Mouse (Mus musculus) kidney, postnatal 0 days (tissue): ENCODE results near the gene Onecut3. TPM values are rescaled to one million over a fixed set of nuclear protein-coding genes. Genes with fewer than 3 reads are reported as not detected.

Source experiments
- ATAC-seq: fragments of 200-750 bp; cut with Nextera tagmentation; replicated peaks from 2 replicates; pipeline ENCODE4 v1.8.0; 2017; ENCODE audit warnings: low read depth, moderate number of reproducible peaks, moderate TSS enrichment, moderate library complexity; ENCODE audit not compliant: low FRiP score
- DNase-seq: peaks from one replicate; pipeline ENCODE4 v3.0.0-alpha.2; 2016; ENCODE audit warnings: low spot score
- H3K27ac ChIP-seq: fragments of 300-500 bp; sonication (generic); 2 replicates; pipeline ENCODE4 v1.5.1; 2014; ENCODE audit warnings: mild to moderate bottlenecking
- H3K27me3 ChIP-seq: fragments of 300-500 bp; sonication (generic); 2 replicates; pipeline ENCODE4 v1.6.1; 2014; ENCODE audit warnings: low read length, mixed read lengths; ENCODE audit not compliant: insufficient read depth
- H3K36me3 ChIP-seq: fragments of 300-500 bp; sonication (generic); 2 replicates; pipeline ENCODE4 v1.6.1; 2014; ENCODE audit warnings: low read length, mixed read lengths; ENCODE audit not compliant: insufficient read depth
- H3K4me1 ChIP-seq: fragments of 300-500 bp; sonication (generic); replicated peaks from 2 replicates; pipeline ENCODE4 v1.6.1; 2014; ENCODE audit warnings: antibody characterized with exemption, low read length, mixed read lengths; ENCODE audit not compliant: insufficient read depth
- H3K4me2 ChIP-seq: fragments of 300-500 bp; sonication (generic); 2 replicates; pipeline ENCODE4 v1.6.1; 2014; ENCODE audit warnings: mild to moderate bottlenecking, low read length, moderate library complexity, mixed read lengths
- H3K4me3 ChIP-seq: fragments of 300-500 bp; sonication (generic); replicated peaks from 2 replicates; pipeline ENCODE4 v1.5.1; 2014; ENCODE audit warnings: low read depth, low read length
- H3K9ac ChIP-seq: fragments of 300-500 bp; sonication (generic); 2 replicates; pipeline ENCODE4 v1.6.1; 2014; ENCODE audit warnings: low read depth, low read length
- H3K9me3 ChIP-seq: fragments of 300-500 bp; sonication (generic); replicated peaks from 2 replicates; pipeline ENCODE4 v1.6.1; 2016; ENCODE audit warnings: low read length, inconsistent platforms, mixed read lengths
- CTCF ChIP-seq: IDR thresholded peaks from 2 replicates; pipeline ENCODE4 v1.5.1; 2016; ENCODE audit warnings: antibody characterized with exemption, low read depth, mild to moderate bottlenecking, moderate library complexity
- WGBS: fragments of 180-500 bp; shearing (Covaris S2); extraction: QIAGEN DNeasy Blood & Tissue Kit; methylation state at CpG from one replicate; pipeline ENCODE4 v1.1.7; 2014; 5-methylcytosine and 5-hydroxymethylcytosine counted together
- polyA plus RNA-seq: library from polyadenylated mRNA; unstranded; fragments of >200 nt; fragmentation: Nextera tagmentation; extraction: Ambion mirVana; gene quantifications from 2 replicates; pipeline ENCODE4 v1.2.1, GENCODE M21; 2015

Gene Onecut3
- polyA plus RNA-seq, 1 experiment from 2014 or later: not detected

DNA sequence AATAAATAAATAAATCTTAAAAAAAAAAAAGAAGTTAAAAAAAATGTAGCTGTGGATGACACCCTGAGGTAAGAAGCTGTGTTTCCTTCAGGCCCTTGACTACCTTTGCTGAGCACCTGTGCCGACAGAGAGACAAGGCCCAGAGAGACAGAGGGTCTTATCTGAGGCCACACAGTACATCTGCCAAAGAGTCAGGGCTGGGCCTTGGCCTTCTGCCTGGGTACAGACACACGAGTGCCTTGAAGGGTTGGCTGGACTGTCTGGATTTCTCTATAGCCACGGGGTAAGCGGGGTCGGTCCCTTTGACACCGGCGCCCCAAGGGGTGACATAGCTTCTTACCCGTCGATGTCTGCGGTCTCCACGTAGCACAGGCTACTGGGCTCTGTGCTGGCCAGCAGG is 38.1 kb downstream of the Onecut3 start:
- no peak overlapping the region for H3K4me3 ChIP-seq
- H3K27me3 ChIP-seq: peaks cover 7% of the 10 kb centered on the region; the same call in 1 of the 2 replicates
- H3K9me3 ChIP-seq: no peaks in the 10 kb centered on the region
- no peak overlapping the region for H3K9ac ChIP-seq
- no peak overlapping the region for H3K27ac ChIP-seq
- 82% methylated on average over 11 of the region's 11 CpGs for WGBS
- no peak overlapping the region for H3K4me2 ChIP-seq
- ATAC-seq: no peak
- no peak for DNase-seq
- H3K4me1 ChIP-seq: peaks cover 5% of the 10 kb centered on the region; the same call in 1 of the 2 replicates
- H3K36me3 ChIP-seq: no peaks in the 10 kb centered on the region
- no peak for TF ChIP-seq CTCF

DNA sequence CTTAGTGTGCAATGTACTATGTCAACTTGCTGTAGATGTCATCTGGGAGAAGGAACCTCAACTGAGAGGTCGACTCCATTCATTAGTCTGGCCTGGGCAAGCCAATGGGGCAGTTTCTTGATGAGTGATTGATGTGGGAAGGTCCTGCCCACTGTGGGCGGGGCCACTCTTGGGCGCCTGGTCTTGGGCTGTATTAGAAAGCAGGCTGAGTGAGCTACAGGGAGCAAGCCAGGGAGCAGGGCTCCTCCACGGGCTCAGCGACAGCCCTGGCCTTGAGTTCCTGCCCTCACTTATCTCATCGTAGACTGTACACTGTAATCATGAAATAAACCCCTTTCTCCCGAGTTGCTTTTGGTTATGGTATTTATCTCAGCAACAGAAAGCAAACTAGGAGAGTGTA is 39.1 kb downstream of the Onecut3 start:
- Histone ChIP-seq H3K36me3 (no peaks in the 10 kb centered on the region), H3K27ac (no peak overlapping the region), H3K27me3 (peaks cover 7% of the 10 kb centered on the region; the same call in 1 of the 2 replicates), H3K4me1 (peaks cover 5% of the 10 kb centered on the region; the same call in 1 of the 2 replicates), H3K9ac (no peak overlapping the region), H3K4me3 (no peak overlapping the region), H3K4me2 (no peak overlapping the region), H3K9me3 (no peaks in the 10 kb centered on the region)
- ATAC-seq (no peak; the same call in 1 of the 2 replicates), DNase-seq (no peak)
- WGBS: 20% methylated on average over 7 of the region's 7 CpGs
- no peak for TF ChIP-seq CTCF

DNA sequence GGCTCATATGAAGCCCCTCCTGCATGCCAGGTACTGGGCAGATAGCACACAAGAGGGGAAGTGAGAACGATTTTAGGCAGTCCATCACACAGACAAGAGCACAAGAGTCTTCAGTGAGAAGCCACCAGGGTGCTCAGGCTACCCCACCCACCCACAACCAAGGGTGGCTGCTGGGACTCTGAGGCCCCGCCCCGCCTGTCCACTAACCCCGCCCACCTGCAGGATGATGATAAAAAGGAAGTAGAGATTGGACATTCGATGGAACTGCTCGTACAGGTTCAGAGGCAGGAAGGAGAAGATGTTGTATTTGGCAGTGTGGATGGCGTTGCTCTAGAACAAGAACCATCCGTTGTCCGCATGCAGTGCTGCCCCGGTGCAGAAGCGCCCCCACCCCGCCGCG is 40.4 kb downstream of the Onecut3 start:
- DNase-seq (no peak), ATAC-seq (no peak)
- H3K4me2 ChIP-seq: 0 out of 2 replicates have a peak overlapping the region, but pooled peaks have one; percentile 23
- 9% methylated on average over 14 of the region's 14 CpGs for WGBS
- no peaks in the 10 kb centered on the region for H3K36me3 ChIP-seq
- H3K4me1 ChIP-seq: peaks cover 7% of the 10 kb centered on the region; the same call in 1 of the 2 replicates
- H3K27ac ChIP-seq: no peak overlapping the region
- no peaks in the 10 kb centered on the region for H3K9me3 ChIP-seq
- no peak for TF ChIP-seq CTCF
- peaks cover 7% of the 10 kb centered on the region; the same call in 1 of the 2 replicates for H3K27me3 ChIP-seq
- H3K4me3 ChIP-seq: no peak overlapping the region
- H3K9ac ChIP-seq: no peak overlapping the region

DNA sequence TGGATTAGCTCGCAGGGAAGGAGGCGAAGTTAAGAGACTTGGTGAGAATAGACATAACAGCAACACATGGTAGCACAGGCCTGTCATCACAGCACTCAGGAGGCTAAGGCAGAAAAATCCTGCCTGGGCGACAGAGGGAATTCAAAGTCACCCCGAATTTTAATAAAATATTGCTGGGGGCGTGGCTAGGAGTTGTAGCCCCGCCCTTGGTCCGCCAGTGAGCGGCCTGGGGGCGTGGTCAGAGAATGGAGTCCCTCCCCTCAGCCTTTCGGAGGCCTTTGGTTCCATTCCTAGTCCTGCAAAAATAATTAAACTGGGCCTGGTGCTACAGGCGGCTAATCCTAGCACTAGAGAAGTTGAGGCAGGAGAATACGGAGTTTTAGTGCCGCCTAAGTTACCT is 41.1 kb downstream of the Onecut3 start:
- H3K4me1 ChIP-seq: peaks cover 7% of the 10 kb centered on the region; the same call in 1 of the 2 replicates
- no peaks in the 10 kb centered on the region for H3K36me3 ChIP-seq
- no peak overlapping the region for H3K4me3 ChIP-seq
- no peaks in the 10 kb centered on the region for H3K9me3 ChIP-seq
- no peak for TF ChIP-seq CTCF
- 16% methylated on average over 13 of the region's 13 CpGs for WGBS
- H3K27me3 ChIP-seq: peaks cover 7% of the 10 kb centered on the region; the same call in 1 of the 2 replicates
- peak; percentile 41 for DNase-seq
- no peak for ATAC-seq
- H3K9ac ChIP-seq: no peak overlapping the region
- no peak overlapping the region for H3K4me2 ChIP-seq
- no peak overlapping the region for H3K27ac ChIP-seq

DNA sequence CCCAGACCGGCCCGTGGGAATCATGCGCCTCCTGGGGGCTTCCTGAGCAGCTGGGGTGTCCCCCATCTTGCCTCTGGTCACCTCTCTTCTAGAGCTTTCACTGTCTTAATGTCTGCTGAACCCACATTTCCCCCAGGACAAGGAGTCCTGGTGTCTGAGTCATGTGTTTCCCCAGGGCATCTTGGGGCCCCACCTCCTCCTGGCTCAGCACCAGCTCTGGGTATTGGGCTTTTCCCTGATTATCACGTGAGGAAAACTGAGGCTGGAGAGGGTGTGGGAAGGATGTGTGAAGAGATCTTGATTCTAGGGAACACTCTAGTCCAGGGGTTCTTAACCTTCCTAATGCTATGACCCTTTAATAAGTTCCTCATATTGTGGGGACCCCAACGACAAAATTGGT is 43.5 kb downstream of the Onecut3 start:
- Histone ChIP-seq H3K4me3 (no peak overlapping the region), H3K9ac (no peak overlapping the region), H3K27me3 (peaks cover 7% of the 10 kb centered on the region; the same call in 1 of the 2 replicates), H3K36me3 (peaks cover 20% of the 10 kb centered on the region), H3K4me2 (no peak overlapping the region), H3K27ac (no peak overlapping the region), H3K9me3 (no peaks in the 10 kb centered on the region), H3K4me1 (peaks cover 7% of the 10 kb centered on the region; the same call in 1 of the 2 replicates)
- TF ChIP-seq CTCF: no peak
- no peak for DNase-seq
- WGBS: 51% methylated on average over 5 of the region's 5 CpGs
- no peak for ATAC-seq

DNA sequence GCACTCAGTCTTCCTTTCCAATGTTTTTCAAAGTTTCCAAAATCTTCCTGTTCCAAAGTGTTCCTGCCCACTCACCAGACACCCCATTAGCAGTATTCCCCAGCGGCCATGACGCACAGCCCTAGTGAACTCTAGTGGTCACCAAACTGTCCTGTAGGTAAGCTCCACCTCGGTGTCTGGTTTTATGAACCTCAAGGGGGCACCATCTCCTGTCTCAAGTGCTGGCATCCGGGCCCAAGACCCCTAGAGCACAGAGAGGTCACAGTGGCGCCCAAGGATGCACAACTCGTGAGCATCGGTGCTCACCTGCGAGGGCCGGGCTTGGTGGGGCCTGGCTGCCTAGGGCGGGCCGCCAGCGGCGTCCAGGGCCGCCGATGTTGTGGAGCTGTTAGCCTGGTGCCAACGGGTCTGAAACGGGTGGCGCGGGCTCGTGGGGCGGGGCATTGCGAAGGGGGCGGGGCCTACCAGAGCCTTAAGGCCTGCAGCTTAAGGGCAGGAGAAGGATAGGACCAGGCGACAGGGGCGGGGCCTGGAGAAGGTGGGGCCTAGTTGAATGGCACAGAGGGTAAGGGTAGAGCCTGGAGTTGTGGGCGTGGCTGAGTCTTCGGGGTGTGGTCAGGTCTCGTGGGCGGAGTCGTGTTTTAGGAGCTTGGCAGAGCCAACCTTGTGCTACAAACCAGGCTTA is 44.2 kb downstream of the Onecut3 start, which contains the start of gene Atp8b3:
Gene Atp8b3 (minus strand): TSS at position 415 of the 685 bp plus-strand sequence.
- H3K4me1 ChIP-seq: peaks cover 7% of the 10 kb centered on the region; the same call in 1 of the 2 replicates
- H3K9ac ChIP-seq: 0 out of 2 replicates have a peak within 1 kb of the TSS, but pooled peaks have one; percentile 14
- 2% methylated on average over 30 of the region's 30 CpGs for WGBS
- H3K27me3 ChIP-seq: peaks cover 7% of the 10 kb centered on the region; the same call in 1 of the 2 replicates
- H3K27ac ChIP-seq: no peak within 1 kb of the TSS
- H3K9me3 ChIP-seq: no peaks in the 10 kb centered on the region
- peak; percentile 44 for TF ChIP-seq CTCF
- peaks cover 22% of the 10 kb centered on the region for H3K36me3 ChIP-seq
- DNase-seq: peak; percentile 95
- ATAC-seq: peak; percentile 91
- peak within 1 kb of the TSS; percentile 52 for H3K4me2 ChIP-seq
- peak within 1 kb of the TSS; percentile 21; the same call in 1 of the 2 replicates for H3K4me3 ChIP-seq
